Mouse (Mus musculus) MEL (cell line): ENCODE results near the gene Inpp4a. TPM values are rescaled to one million over a fixed set of nuclear protein-coding genes. Genes with fewer than 3 reads are reported as not detected.

Source experiments
- polyA plus RNA-seq, 2 experiments: library from polyadenylated mRNA; stranded (reverse) in 1 of 2; unstranded in 1 of 2; fragments of >175 nt in 1 of 2; fragments of >200 nt in 1 of 2; gene quantifications; 2 replicates each; pipeline versions ENCODE4 v1.2.1 to v1.2.4; 2012; ENCODE audit warnings: low replicate concordance in 2 of 2, low read depth in 1 of 2; ENCODE audit not compliant: insufficient read length in 2 of 2, insufficient read depth in 1 of 2, missing spikeins in 1 of 2
- total RNA-seq: library from RNA; depleted of rRNA; stranded (reverse); fragments of 300-350 nt; gene quantifications from 2 replicates; pipeline ENCODE4 v1.2.3, GENCODE M21; 2012; rRNA removed

The Inpp4a gene
- total and polyA plus RNA-seq, 3 experiments = 1.6 to 5.0 TPM; not detected in 1

Other genes with a start within 250 kb of the Inpp4a start
- 0.04 TPM in 1 of 2 replicates, not detected in the other for gene Cnga3, start 85.4 kb upstream of the Inpp4a start, total RNA-seq
- gene Cnga3, start 85.4 kb upstream of the Inpp4a start, polyA plus RNA-seq = not detected
- gene Coa5, start 130.2 kb downstream of the Inpp4a start, total RNA-seq = 26.7 and 31.4 TPM in 2 replicates
- 10 to 100 TPM in 1 of 2 experiments, not detected in 1; 34.5 TPM for gene Coa5, start 130.2 kb downstream of the Inpp4a start, polyA plus RNA-seq
- 56.4 and 62.3 TPM in 2 replicates for gene Unc50, start 130.3 kb downstream of the Inpp4a start, total RNA-seq
- gene Unc50, start 130.3 kb downstream of the Inpp4a start, polyA plus RNA-seq = 100 to 1,000 TPM in 1 of 2 experiments, 10 to 100 TPM in 1; 61.8 to 609 TPM
- gene Mgat4a, start 241.2 kb downstream of the Inpp4a start, total RNA-seq = 1.9 and 2.7 TPM in 2 replicates
- gene Mgat4a, start 241.2 kb downstream of the Inpp4a start, polyA plus RNA-seq = 1 to 10 TPM in 1 of 2 experiments, not detected in 1; 2.8 TPM